Mouse (Mus musculus) embryonic stem cell, embryonic (primary cell): ENCODE data around the gene Obox6.

Source experiments
- CTCF ChIA-PET, 4 experiments: fragments of 300-600 bp in 2 of 4; fragments of 350-600 bp in 2 of 4; sonication (Branson Sonifier 250); formaldehyde crosslinking; loops; one replicate each; lab custom pipeline; 2022; ENCODE audit warnings: inconsistent platforms in 2 of 4; lab: Charles Lee
- POLR2A ChIA-PET, 4 experiments: fragments of 300-600 bp in 2 of 4; fragments of 350-600 bp in 2 of 4; sonication (Branson Sonifier 250); formaldehyde crosslinking; loops; one replicate each; lab custom pipeline; 2022; ENCODE audit warnings: antibody characterized with exemption in 4 of 4, inconsistent platforms in 1 of 4; lab: Charles Lee

Obox6 gene

GRCm38 (mm10) chr7:15839578-15839977 lies at the start of gene Obox6:
Obox6 (minus strand) TSS chr7:15839678.
- CTCF ChIA-PET, result interaction anchor here in 1 of 4 experiments (0.7 kb wide), 1 partner anchor 77 kb away, joined by 3 read pairs; no protein-coding TSS in a partner anchor
- POLR2A ChIA-PET, result interaction anchor here in 2 of 4 experiments (0.6 kb wide), 3 partner anchors 34 to 423 kb away, joined by 3 to 12 read pairs (median 3); no protein-coding TSS in a partner anchor

- POLR2A ChIA-PET, result no interaction called here
- CTCF ChIA-PET, result interaction anchor here in 2 of 4 experiments (0.8 to 1.9 kb wide), 2 partner anchors 25 to 28 kb away, joined by 3 to 6 read pairs; no protein-coding TSS in a partner anchor
Observed at GRCm38 (mm10) chr7:15884127-15884526, 44.6 kb upstream of the Obox6 start.

- CTCF ChIA-PET, result interaction anchor here in 3 of 4 experiments (0.6 to 1.9 kb wide), 3 partner anchors 30 kb away, joined by 3 to 6 read pairs (median 5); no protein-coding TSS in a partner anchor
- POLR2A ChIA-PET, result interaction anchor here in 3 of 4 experiments (0.6 to 1.1 kb wide), 3 partner anchors 19 to 84 kb away, joined by 3 to 6 read pairs (median 3); no protein-coding TSS in a partner anchor
Observed at GRCm38 (mm10) chr7:15882317-15882716, 42.8 kb upstream of the Obox6 start, which contains the start of gene Crxos. Crxos (plus strand) TSS chr7:15882617.

- CTCF ChIA-PET, result interaction anchor here in 2 of 4 experiments (0.6 to 1.0 kb wide), 2 partner anchors 30 to 31 kb away, joined by 3 read pairs; no protein-coding TSS in a partner anchor
- POLR2A ChIA-PET, result interaction anchor here in 2 of 4 experiments (0.6 to 1.1 kb wide), 2 partner anchors 20 to 85 kb away, joined by 3 to 6 read pairs; no protein-coding TSS in a partner anchor
Observed at GRCm38 (mm10) chr7:15881831-15882230, 42.4 kb upstream of the Obox6 start.

- POLR2A ChIA-PET, result interaction anchor here in 1 of 4 experiments (1.1 kb wide), 1 partner anchor 20 kb away, joined by 3 read pairs; no protein-coding TSS in a partner anchor
- CTCF ChIA-PET, result interaction anchor here in 1 of 4 experiments (1.0 kb wide), 1 partner anchor 31 kb away, joined by 3 read pairs; no protein-coding TSS in a partner anchor
Observed at GRCm38 (mm10) chr7:15881388-15881787, 41.9 kb upstream of the Obox6 start.

GRCm38 (mm10) chr7:15879756-15880155 lies 40.3 kb upstream of the Obox6 start, which contains the start of gene Crx:
Crx (minus strand) TSS chr7:15879968.
- POLR2A ChIA-PET, result interaction anchor here in 1 of 4 experiments (0.6 kb wide), 1 partner anchor 242 kb away, joined by 3 read pairs; no protein-coding TSS in a partner anchor
- CTCF ChIA-PET, result interaction anchor here in 1 of 4 experiments (1.0 kb wide), 1 partner anchor 21 kb away, joined by 3 read pairs; no protein-coding TSS in a partner anchor

GRCm38 (mm10) chr7:15864104-15864503 lies 24.6 kb upstream of the Obox6 start:
- POLR2A ChIA-PET, result no interaction called here

GRCm38 (mm10) chr7:15859657-15860056 lies 20.2 kb upstream of the Obox6 start:
- ChIA-PET CTCF (interaction anchor here (0.6 to 2.0 kb wide), 13 partner anchors 25 to 401 kb away, joined by 3 to 22 read pairs (median 5); partner anchors contain the start of gene Ehd2 (in 1 of the 4)), POLR2A (interaction anchor here in 2 of 4 experiments (0.6 to 1.3 kb wide), 4 partner anchors 9 to 52 kb away, joined by 3 to 4 read pairs (median 4); no protein-coding TSS in a partner anchor)

More at GRCm38 (mm10) chr7:15864104-15864503, 24.6 kb upstream of the Obox6 start:
- CTCF ChIA-PET, result no interaction called here
